Mouse (Mus musculus): ENCODE data around the gene Plekha5. TPM values are rescaled to one million over a fixed set of nuclear protein-coding genes. Genes with fewer than 3 reads are reported as not detected.
"Not testable (repeated sequence)": the region's sequence is repeated elsewhere in the genome, so short reads cannot be mapped to it uniquely, and the experiment has no call there.

Plekha5 gene
- total RNA-seq, 2 experiments from 2014 or later: 76.4 to 79.1 TPM

DNA sequence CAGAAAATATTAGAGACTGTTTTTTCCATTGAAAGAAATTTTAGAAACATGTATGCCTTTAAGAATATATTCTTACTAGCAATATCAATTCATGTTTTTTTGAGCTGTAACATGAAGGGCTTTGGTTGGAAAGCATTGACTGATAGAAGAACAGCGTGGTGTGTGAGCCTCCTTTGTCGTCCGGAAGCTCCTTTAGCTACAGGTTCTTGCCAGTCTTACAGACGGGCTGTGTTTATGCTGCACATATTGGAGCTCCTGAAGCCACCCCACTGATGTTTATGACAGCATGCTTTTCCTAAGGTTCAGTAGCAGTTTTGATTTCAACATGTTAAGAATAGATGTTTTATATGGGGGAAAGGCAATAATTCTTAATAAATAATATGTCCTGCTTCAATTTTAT, 91.7 kb downstream of the Plekha5 start:
- intact Hi-C loops (cut with DNase I): no loop called here
- no peak for DNase-seq (ENCODE audit: extremely low spot score in 1 of 2, low spot score in 2 of 2)

DNA sequence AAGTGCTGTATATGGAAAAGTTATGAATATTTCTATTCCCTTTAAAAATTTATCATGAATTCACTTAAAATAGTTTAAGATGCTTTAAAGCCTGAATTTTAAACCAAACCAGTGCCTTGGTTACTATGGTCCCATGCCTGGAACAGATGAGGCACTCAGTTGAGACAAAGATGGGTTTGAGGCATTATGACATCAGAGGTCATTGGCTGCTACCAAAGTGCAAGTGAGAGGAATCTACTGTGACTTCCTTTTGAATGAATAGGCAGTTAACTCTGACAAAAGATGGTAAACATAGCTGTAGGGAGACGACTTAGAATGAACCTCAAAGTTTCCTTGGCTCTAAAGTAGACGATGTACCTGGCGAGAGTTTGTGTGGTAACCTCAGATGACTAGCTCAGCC, 92.3 kb downstream of the Plekha5 start:
- intact Hi-C loops (cut with DNase I): no loop called here
- DNase-seq (ENCODE audit: extremely low spot score in 1 of 2, low spot score in 2 of 2): no peak

DNA sequence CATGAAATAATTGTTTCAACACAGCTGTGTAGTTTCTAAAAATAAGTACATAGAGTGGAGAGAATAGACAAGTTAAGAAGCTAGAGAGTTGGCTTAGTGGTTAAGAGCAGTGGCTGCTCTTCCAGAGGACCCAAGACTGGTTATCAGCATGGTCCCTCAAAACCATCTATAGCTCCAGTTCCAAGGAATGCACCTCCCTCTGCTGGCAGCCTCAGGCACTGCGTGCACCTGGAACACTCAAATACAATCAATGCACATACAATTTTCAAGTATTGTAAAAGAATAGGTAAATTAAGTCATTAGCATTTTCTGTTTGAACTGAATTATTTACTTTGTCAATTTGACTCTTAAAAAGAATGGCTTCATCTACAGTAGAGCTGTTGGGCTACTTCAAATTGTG, 93.3 kb downstream of the Plekha5 start:
- intact Hi-C loops (cut with DNase I): no loop called here
- no peak for DNase-seq (ENCODE audit: extremely low spot score in 1 of 2, low spot score in 2 of 2)

DNA sequence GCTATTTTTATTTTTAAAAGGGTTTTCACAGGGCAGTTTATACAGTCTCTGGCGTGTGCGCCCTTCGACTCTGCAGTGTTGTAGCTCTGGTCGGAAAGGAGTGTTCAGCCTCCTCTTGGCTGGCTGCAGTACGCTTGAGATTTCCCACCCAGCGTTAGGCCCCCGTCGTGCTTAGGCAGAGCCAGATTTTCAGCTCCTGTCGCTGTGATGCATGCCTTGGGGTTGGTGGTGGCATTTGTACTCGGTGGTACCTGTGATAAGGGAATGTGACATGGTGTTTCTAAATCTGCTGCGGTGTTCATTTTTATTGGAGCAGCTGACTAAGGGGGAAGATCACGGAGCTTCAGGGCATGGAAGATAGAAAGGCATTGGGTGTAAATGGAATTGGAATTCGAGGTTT, 95.2 kb downstream of the Plekha5 start:
- no peak for DNase-seq (ENCODE audit: extremely low spot score in 1 of 2, low spot score in 2 of 2)
- intact Hi-C loops (cut with DNase I): no loop called here

DNA sequence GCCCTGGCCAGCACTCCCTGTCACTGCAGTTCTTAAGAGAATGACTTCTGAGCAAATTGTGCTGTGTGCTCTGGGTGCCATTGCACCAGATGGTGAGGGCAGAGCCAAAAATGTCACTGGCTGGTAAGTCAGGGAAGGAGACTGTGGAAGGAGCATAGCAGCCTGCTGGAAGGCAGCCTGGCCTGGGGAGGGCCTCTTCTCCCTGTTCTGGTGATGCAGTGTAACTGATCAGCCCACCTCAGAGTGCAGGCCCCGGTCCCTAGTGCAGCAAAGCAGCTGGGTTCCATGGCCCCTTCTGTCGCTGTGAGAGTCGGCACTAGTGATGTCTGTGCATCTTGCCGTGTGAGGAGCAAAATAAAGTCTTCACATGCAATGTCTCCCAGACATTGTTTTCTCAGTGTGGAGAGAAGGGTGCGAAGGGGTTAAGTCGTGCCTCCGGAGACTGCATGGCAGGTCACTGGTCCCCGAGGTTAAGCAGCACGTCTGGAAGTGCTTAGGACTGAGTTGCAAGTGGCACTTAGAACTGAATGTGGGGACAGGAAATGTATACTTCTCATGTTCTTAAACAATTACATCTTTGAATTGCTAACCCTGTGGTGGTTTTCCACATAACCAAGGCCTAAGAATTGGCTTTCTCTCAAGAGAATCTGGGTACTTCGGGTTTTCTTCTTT, 95.8 kb downstream of the Plekha5 start:
- intact Hi-C loops (cut with DNase I): no loop called here
- DNase-seq (ENCODE audit: extremely low spot score in 1 of 2, low spot score in 2 of 2): no peak

DNA sequence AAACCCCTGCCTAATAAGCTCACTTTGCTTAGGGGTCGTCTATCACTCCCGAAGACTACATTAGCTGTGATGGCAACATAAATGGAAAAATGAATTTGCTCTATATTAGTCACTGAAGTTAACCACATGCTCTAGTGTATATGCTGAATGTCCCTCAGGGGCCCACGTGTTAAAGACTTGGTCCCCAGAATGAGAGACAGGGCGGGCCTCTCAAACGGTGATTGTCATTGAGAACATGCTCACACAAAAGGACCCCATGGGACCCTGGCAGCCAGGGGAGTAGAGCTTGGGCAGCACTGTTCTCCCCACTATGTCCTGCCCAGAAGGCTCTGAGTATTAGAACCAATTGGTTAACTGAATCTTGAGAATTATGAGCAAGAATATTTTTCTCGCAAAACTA, 97.1 kb downstream of the Plekha5 start:
- intact Hi-C loops (cut with DNase I): no loop called here
- DNase-seq (ENCODE audit: extremely low spot score in 1 of 2, low spot score in 2 of 2): no peak

DNA sequence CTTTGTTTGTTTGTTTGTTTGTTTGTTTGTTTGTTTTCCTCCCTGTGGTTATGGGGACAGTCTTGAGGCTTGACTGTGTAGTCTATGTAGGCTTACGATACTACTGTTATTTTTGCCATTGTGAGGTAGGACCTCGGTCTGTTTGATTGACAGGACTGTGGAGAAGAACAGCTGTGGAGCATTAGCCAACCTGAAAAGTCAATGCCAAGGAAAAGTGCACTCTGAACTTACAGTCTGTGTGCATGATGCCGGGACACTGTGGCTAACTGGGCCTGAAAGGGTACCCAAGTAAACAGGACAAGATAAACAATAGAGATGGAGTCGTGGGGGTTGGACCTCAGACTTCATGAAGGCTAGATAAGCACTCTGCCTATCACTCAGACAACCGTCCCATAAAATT, 98.0 kb downstream of the Plekha5 start:
- no peak for DNase-seq (ENCODE audit: extremely low spot score in 1 of 2, low spot score in 2 of 2)
- intact Hi-C loops (cut with DNase I): no loop called here

DNA sequence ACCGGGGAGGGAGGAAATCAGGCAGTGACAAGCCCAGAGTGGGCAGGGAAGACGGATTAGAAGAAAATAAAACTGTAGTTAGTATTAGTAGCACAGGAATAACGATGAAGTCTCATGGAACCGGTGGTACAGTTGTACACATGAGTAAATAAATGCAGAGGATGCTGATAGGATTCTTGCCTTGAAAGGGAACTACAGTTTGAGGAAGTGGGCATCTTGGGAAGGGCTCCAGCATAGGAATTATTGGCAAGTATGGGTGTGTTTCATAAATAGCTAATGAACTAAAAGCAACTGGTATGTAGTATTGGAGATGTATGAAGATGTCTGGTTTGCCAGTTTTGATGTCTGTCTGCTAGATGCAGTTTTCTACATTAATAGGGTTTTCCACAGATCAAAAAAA, 99.7 kb downstream of the Plekha5 start:
- intact Hi-C loops (cut with DNase I): no loop called here
- no peak for DNase-seq (ENCODE audit: extremely low spot score in 1 of 2, low spot score in 2 of 2)

DNA sequence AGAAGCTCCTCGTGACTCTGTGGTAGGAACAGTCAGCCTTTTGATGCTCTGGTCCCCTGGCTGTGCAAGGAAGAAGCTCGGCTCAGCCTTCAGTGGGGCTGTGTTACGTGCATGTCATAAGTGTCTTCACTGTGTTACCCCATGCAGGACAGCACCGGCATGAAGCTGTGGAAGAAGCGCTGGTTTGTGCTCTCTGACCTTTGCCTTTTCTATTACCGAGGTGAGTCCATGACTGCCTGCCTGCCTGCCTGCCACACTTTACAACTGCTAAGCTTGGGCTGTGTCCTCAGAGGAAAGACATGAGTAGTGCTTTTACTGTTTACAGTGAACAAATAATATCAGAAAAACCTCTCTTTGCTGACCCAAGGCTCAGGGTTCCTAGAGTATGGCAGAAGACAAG, 104.6 kb downstream of the Plekha5 start:
- no peak for DNase-seq (ENCODE audit: extremely low spot score in 1 of 2, low spot score in 2 of 2)
- intact Hi-C loops (cut with DNase I): no loop called here

DNA sequence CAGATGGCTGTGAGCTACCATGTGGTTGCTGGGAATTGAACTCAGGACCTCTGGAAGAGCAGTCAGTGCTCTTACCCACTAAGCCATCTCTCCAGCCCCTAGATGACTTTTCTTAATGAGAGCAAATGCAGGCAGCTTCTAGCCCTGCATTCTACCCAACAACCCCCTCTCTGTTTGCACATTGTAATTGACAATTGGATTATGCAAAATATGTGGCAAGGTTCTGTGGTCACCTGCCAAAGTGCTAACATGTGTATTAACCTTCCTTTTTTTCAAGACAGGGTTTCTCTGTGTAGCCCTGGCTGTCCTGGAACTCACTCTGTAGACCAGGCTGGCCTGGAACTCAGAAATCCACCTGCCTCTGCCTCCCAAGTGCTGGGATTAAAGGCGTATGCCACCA, 109.0 kb downstream of the Plekha5 start:
- intact Hi-C loops (cut with DNase I); DNase-seq (ENCODE audit: extremely low spot score in 1 of 2, low spot score in 2 of 2): not testable (repeated sequence)

DNA sequence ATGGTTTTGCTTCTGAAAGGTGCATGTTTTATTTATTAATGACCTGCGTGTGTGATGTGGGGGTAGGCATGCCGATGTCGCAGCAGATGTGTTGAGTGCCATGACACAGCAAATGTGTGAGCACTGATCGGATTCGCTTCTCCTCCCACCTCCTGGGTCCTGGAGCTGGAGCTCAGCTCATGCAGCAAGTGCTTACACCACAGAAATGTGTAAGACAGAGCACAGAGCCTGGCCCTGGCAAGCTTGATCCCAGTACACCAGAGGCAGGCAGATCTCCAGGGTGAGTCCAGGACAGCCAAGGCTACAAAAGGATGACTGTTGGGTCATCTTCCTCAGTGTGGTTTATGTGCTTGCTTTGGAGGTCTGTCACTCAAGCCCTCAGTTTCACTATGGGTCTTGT, 109.8 kb downstream of the Plekha5 start:
- intact Hi-C loops (cut with DNase I): no loop called here
- no peak for DNase-seq (ENCODE audit: extremely low spot score in 1 of 2, low spot score in 2 of 2)

DNA sequence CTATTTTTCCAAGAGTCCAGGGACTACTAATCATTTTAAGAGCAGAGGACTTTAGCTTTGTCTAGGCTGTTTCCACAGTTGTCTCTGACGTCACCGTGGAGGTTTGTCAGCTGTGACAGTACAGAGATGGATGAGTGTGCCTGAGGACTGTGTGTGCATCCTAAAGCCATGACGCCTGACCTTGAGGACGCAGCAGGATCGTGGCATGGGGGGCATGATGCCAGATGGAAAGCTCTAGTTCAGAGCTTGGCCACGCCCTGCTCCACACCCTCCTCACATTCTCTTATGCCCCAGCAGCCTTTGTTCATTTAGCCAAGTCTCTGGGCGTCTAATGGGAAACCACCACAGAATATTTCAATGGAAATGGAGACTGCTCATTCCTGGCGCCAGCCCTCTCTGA, 111.7 kb downstream of the Plekha5 start:
- intact Hi-C loops (cut with DNase I): no loop called here
- DNase-seq (ENCODE audit: extremely low spot score in 1 of 2, low spot score in 2 of 2): no peak

DNA sequence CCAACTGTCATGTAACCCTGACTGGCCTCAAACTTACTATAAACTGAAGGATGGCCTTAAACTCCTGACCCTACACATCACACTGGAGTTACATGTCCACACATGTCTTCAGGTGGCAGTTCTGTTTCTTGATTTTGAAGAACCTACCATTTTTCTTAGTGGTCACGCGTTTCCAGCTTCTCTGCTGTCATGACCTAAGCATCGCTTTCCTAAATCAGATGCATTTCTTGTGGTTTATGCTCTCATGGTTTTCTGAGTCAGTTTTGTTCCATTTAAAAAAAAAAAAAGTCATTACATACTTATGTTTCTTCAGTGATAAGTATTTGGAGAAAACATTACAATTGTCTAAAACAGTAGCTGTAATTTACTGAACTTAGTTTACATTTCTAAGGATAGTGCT, 118.1 kb downstream of the Plekha5 start:
- intact Hi-C loops (cut with DNase I): no loop called here

DNA sequence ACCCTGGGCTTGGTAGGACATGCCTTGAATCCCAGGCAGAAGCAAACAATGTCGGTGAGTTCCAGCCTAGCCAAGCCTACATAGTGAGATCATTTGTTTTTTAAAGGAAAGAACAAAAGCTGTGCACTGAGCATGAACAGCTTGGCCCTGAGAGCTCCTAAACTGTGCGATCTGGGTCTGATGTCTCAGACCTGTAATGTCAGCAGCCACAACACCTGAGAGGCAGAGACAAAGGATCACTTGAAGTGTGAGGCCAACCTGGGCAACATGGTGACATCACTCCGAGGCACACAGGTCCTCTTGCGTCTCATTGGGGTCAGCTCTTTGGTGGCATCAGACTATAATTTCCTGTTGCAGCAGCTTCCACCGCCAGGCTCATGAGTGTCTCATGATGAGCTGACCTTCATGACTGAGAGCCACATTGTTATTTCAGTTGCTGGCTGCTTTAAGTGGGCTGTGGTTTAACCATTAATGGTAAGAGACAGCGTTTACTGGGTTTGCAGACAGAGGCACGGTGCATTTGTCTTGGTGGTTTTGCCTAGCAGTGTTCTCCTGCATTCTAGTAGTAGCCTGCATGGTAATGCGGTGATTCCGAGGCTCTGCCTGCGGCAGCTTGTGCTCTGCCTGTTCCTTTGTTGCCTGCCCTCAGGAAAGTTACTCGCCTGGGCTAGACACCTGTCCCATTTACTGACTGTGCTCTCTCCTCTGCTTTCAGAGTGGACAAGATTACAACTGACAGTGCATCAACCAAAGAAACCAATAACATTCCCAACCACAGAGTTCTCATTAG, 119.3 kb downstream of the Plekha5 start:
- DNase-seq (ENCODE audit: extremely low spot score in 1 of 2, low spot score in 2 of 2): no peak
- intact Hi-C loops (cut with DNase I): no loop called here

More for the DNA sequence above, 118.1 kb downstream of the Plekha5 start:
- DNase-seq (ENCODE audit: extremely low spot score in 1 of 2, low spot score in 2 of 2): no peak

DNA sequence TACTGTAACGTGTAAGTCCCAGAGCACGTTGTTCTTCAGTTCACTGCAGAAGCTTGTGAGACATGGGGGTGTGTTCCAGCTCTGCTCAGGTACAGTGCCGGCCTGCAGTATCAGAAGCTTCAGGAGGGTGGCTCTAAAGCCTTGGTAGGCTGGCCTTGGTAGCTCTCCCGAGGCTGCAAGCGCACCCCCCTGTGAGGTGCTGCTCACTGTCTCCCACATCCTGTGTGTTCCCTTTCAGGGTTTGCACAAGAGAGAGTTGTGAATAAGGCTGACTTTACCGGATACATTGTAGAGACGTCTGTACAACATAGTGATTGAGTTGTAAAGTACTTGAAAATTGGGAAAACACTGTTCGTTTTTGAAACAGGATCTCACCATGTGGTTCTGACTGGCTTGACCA, 122.2 kb downstream of the Plekha5 start:
- intact Hi-C loops (cut with DNase I): no loop called here
- DNase-seq (ENCODE audit: extremely low spot score in 1 of 2, low spot score in 2 of 2): no peak

DNA sequence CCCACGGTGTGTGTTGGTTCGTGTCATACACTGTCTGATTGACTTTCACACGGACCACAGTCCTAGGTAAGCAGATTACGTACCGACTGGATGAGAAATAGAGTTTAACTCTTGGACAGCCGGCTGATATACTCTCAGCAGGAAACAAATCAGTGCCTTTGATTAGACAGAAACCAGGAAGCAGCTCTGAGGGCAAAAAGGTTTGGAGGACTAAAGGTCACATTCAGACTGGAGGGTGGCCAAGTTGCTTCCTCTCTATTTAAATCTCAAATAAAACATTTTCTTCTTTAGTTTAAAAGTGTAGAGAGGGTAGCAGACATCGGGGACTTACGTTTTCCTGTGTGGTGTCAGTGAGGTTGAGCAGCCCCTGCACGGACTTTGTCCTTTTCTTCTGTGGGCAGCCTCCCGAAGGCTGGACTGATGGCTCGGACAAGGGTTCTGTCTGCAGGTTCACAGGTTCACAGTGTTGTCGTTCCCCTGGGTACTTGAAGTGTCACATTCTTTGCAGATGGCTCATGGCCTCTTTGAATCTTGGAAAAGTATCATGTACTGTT, 122.9 kb downstream of the Plekha5 start:
- intact Hi-C loops (cut with DNase I): no loop called here
- DNase-seq (ENCODE audit: extremely low spot score in 1 of 2, low spot score in 2 of 2): no peak

DNA sequence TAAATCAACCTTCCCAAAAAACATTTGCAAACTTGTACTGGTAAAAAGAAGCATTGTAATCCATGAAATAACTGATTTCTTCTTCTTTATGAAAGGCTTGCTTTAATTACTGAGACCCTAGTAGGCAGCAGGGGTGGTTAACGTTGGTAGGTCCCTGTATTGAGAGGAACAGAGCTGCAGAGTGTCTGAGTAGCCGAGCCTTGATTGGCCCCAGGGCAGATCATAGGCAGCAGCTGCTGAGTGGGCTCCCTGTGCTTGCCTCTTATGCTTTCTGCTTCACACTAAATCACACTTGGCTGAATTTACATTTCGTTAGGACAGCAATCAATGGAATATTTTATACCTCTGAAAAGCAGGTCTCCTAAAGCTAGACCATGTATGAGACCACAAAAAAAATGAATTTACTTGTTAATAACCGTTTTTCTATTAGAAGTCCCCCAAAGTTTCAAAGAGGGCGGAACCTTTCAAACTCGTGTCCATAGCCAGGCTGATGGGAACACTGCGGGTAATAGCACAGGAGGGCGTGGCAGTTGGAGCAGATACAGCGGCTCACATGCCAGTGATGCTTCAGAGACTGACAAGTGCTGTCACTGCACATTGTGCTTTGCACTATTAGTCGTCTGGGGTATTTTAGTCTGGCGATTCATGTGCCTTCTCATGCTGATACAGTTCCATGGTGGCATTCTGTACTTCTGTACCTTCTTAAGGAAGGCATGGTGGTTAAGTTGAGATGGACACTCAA, 123.5 kb downstream of the Plekha5 start:
- intact Hi-C loops (cut with DNase I): no loop called here
- no peak for DNase-seq (ENCODE audit: extremely low spot score in 1 of 2, low spot score in 2 of 2)

DNA sequence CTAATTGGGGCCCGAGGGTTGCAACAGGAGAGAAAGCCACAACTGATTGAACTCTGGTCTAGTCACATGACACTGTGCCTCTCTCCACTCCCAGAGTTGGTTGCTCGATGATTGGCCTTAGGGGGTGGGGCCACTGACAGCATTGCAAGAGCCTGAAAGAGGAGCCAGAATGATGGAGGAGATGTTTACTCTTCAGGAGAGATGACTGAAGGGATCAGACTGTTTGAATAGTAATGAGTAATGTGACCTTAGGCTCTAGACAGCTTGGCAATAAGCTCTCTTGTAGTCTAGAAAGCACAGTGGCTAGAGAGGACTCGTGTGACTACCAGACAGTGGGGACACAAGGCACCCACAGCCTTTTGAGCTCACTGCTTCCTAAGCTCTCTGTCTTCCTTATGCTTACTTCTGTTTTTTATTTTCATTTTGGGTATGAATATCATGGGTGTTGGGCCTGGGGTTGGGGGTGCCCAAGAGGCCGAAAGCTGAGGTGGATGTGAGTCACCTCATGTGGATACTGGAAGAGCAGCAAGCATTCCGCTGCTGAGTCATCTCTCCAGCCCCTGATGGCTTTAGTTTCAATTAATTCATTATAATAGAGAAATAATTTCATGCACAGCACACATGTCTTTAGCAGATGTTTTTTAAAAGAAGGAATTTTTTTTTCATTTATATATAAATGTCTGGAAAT, 124.4 kb downstream of the Plekha5 start:
- intact Hi-C loops (cut with DNase I): no loop called here
- DNase-seq (ENCODE audit: extremely low spot score in 1 of 2, low spot score in 2 of 2): no peak

DNA sequence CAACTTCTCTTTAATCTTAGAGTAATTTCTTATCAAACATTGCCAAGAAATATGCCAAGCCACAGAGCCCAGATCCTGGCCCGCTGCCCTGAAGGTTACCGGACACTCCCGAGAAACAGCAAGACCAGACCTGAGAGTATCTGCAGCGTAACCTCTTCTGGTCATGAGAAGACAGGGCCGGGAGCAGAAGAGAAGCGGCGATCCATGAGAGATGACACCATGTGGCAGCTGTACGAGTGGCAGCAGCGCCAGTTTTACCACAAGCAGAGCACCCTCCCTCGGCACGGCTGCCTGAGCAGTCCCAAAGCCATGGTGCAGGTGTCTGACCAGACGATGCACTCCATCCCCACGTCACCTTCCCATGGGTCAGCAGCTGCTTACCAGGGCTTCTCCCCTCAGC, 126.9 kb downstream of the Plekha5 start:
- intact Hi-C loops (cut with DNase I): no loop called here
- no peak for DNase-seq (ENCODE audit: extremely low spot score in 1 of 2, low spot score in 2 of 2)

Measured in left cerebral cortex, postnatal 10 days (tissue).